Mouse (Mus musculus): ENCODE results near the gene Ahnak. TPM values are rescaled to one million over a fixed set of nuclear protein-coding genes. Genes with fewer than 3 reads are reported as not detected.
A peak's percentile ranks its signal among the peaks of the same experiment; 100 is the strongest.

The Ahnak gene
- polyA plus RNA-seq (2015; fragmentation: Nextera tagmentation; extraction: Ambion mirVana) = 1.4 and 1.6 TPM in 2 replicates

DNA sequence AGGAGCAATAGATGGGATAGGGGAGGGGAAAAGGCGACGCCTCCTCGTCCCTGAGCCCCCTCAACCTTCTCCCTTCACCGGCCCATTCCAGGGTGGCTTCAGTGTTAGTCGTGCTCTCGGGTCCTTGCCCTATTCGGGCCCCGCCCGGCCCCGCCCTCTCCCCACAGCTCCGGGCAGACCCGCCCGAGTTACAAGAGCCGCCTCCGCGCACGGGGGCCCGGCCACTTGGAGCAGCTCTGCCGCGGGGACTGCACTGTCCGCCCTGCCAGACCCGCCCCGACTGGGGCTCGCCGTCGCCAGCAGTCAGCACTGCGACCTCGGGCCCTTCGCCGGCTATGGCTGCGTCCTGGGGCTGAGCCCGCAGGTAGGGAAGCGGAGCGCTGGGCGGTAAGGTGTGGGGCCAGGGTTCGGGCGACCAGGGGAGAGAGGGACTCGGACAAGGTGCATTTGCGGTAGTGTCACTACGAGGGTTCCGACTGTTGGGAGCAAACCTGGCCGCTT is at the start of gene Ahnak:
TSS of gene Ahnak (plus strand) at position 219 of the 501 bp plus-strand sequence.
- ATAC-seq (ENCODE audit: low read depth) (peak; percentile 73), DNase-seq (peak; percentile 52)
- Histone ChIP-seq H3K4me1 (replicated peaks) (peaks cover 45% of the 10 kb centered on the region), H3K27me3 (peaks cover 63% of the 10 kb centered on the region), H3K4me2 (peak within 1 kb of the TSS; percentile 85), H3K36me3 (no peaks in the 10 kb centered on the region), H3K9me3 (replicated peaks) (no peaks in the 10 kb centered on the region), H3K9ac (peak within 1 kb of the TSS; percentile 63), H3K27ac (peak within 1 kb of the TSS; percentile 58; the same call in 1 of the 2 replicates), H3K4me3 (replicated peaks) (peak within 1 kb of the TSS; percentile 61)
- 1% methylated on average over 42 of the region's 42 CpGs for WGBS (ENCODE audit: insufficient replicate concordance)

- WGBS (ENCODE audit: insufficient replicate concordance) = 78% methylated on average over 15 of the region's 15 CpGs
- peak overlapping the region; percentile 98; the same call in 1 of the 2 replicates for H3K27ac ChIP-seq
These were observed 48.5 kb upstream of the Ahnak start for GRCm38 (mm10) chr19:8940526-8941133.

DNA sequence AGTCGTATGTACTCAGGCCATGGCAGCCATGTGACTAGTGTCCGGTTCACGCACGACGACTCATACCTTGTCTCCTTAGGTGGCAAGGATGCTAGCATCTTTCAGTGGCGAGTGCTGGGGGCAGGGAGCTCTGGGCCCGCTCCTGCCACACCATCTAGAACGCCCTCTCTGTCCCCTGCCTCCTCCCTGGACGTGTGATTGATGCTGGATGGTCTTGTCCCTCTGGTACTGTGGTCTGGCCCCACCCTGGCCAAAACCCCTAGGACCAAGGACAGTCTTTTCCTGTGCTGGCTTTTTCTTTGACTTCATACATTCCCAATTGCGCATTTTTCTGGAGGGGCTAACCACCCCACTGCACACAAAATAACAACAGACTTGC is 48.0 kb upstream of the Ahnak start:
- Histone ChIP-seq H3K9me3 (replicated peaks) (no peaks in the 10 kb centered on the region), H3K4me2 (peak overlapping the region; percentile 78), H3K36me3 (peaks cover 67% of the 10 kb centered on the region), H3K4me1 (replicated peaks) (peaks cover 50% of the 10 kb centered on the region), H3K27me3 (no peaks in the 10 kb centered on the region), H3K4me3 (replicated peaks) (peak overlapping the region; percentile 98), H3K9ac (peak overlapping the region; percentile 100), H3K27ac (peak overlapping the region; percentile 98)
- 41% methylated on average over 10 of the region's 10 CpGs for WGBS (ENCODE audit: insufficient replicate concordance)
- ATAC-seq (ENCODE audit: low read depth) (no peak; the same call in 1 of the 2 replicates), DNase-seq (no peak)

More at GRCm38 (mm10) chr19:8940526-8941133, 48.5 kb upstream of the Ahnak start:
- no peaks in the 10 kb centered on the region for H3K27me3 ChIP-seq
- H3K36me3 ChIP-seq = peaks cover 67% of the 10 kb centered on the region
- no peak for DNase-seq
- peak overlapping the region; percentile 78 for H3K4me2 ChIP-seq
- H3K9ac ChIP-seq = peak overlapping the region; percentile 100; the same call in 1 of the 2 replicates
- no peaks in the 10 kb centered on the region for H3K9me3 ChIP-seq (replicated peaks)
- H3K4me1 ChIP-seq (replicated peaks) = peaks cover 45% of the 10 kb centered on the region
- peak overlapping the region; percentile 98; the same call in 1 of the 2 replicates for H3K4me3 ChIP-seq (replicated peaks)
- no peak for ATAC-seq (ENCODE audit: low read depth)

GRCm38 (mm10) chr19:8941515-8942217 is 47.4 kb upstream of the Ahnak start, which contains the start of gene Mta2:
Mta2 (plus strand) TSS chr19:8941875.
- peak; percentile 89 for ATAC-seq (ENCODE audit: low read depth)
- Histone ChIP-seq H3K4me3 (replicated peaks) (peak within 1 kb of the TSS; percentile 98), H3K27ac (peak within 1 kb of the TSS; percentile 98), H3K4me1 (replicated peaks) (peaks cover 55% of the 10 kb centered on the region), H3K9ac (peak within 1 kb of the TSS; percentile 100), H3K36me3 (peaks cover 67% of the 10 kb centered on the region), H3K9me3 (replicated peaks) (no peaks in the 10 kb centered on the region), H3K4me2 (peak within 1 kb of the TSS; percentile 78), H3K27me3 (no peaks in the 10 kb centered on the region)
- WGBS (ENCODE audit: insufficient replicate concordance) = under 1% methylated on average over 64 of the region's 64 CpGs
- peak; percentile 91 for DNase-seq

GRCm38 (mm10) chr19:8942276-8942964 is 46.7 kb upstream of the Ahnak start:
- H3K27ac ChIP-seq = peak overlapping the region; percentile 98
- no peaks in the 10 kb centered on the region for H3K27me3 ChIP-seq
- peak overlapping the region; percentile 100 for H3K9ac ChIP-seq
- under 1% methylated on average over 46 of the region's 46 CpGs for whole genome bisulfite sequencing (ENCODE audit: insufficient replicate concordance)
- no peaks in the 10 kb centered on the region for H3K9me3 ChIP-seq (replicated peaks)
- H3K4me1 ChIP-seq (replicated peaks) = peaks cover 63% of the 10 kb centered on the region
- peaks cover 67% of the 10 kb centered on the region for H3K36me3 ChIP-seq
- peak; percentile 35 for ATAC-seq (ENCODE audit: low read depth)
- H3K4me3 ChIP-seq (replicated peaks) = peak overlapping the region; percentile 98
- no peak for DNase-seq
- peak overlapping the region; percentile 78 for H3K4me2 ChIP-seq

DNA sequence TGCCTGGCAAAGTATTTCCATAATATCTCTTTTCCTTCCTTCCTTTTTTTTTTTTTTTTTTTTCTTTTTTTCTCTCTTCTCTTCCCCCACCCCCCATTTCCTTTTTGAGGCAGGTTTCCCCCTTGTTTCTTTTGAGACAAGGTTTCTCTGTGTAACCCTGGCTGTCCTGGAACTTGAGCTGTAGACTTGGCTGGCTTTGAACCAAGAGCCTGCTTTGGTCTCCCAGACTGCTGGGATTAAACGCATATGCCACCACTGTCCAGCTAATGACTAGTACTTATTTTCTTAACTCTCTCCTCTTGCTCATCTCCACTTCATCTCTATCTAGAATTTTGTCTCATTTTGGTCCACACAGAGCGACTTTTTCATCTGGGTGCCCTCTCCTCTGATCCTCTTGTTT is 46.0 kb upstream of the Ahnak start:
- ATAC-seq (ENCODE audit: low read depth) (no peak), DNase-seq (no peak)
- Histone ChIP-seq H3K4me2 (peak overlapping the region; percentile 78), H3K27me3 (no peaks in the 10 kb centered on the region), H3K9ac (peak overlapping the region; percentile 100), H3K9me3 (replicated peaks) (no peaks in the 10 kb centered on the region), H3K4me1 (replicated peaks) (peaks cover 66% of the 10 kb centered on the region), H3K4me3 (replicated peaks) (peak overlapping the region; percentile 98), H3K36me3 (peaks cover 69% of the 10 kb centered on the region), H3K27ac (peak overlapping the region; percentile 98)
- 33% methylated on average over 2 of the region's 2 CpGs for WGBS (ENCODE audit: insufficient replicate concordance)

DNA sequence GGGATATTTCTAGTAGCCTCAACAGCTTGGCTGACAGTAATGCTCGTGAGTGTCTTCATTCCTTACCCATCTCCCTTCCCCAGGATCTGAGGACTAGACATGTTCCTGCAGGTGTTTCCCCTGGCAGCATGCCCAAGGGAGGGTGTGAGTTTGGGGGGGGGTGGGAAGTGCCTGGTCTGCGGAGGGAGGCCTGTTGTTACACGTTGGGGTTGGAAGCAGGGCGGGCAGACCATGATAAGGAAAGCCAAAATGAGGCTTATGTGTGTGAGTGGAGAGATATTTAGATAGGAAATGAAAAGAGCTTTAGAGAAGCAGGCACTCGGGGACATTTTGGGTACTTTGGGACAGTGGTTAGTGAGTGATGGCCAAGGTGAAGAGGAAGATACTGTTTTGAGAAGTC is 45.0 kb upstream of the Ahnak start:
- ATAC-seq (ENCODE audit: low read depth) (peak; percentile 49), DNase-seq (peak; percentile 54)
- peaks cover 66% of the 10 kb centered on the region for H3K4me1 ChIP-seq (replicated peaks)
- H3K9me3 ChIP-seq (replicated peaks) = no peaks in the 10 kb centered on the region
- peak overlapping the region; percentile 100 for H3K9ac ChIP-seq
- H3K36me3 ChIP-seq = peaks cover 69% of the 10 kb centered on the region
- peak overlapping the region; percentile 98 for H3K27ac ChIP-seq
- H3K27me3 ChIP-seq = no peaks in the 10 kb centered on the region
- WGBS (ENCODE audit: insufficient replicate concordance) = 6% methylated on average over 5 of the region's 5 CpGs
- H3K4me2 ChIP-seq = peak overlapping the region; percentile 78
- H3K4me3 ChIP-seq (replicated peaks) = peak overlapping the region; percentile 98

GRCm38 (mm10) chr19:8944750-8945149 is 44.3 kb upstream of the Ahnak start:
- peak overlapping the region; percentile 100 for H3K9ac ChIP-seq
- no peak for ATAC-seq (ENCODE audit: low read depth)

DNA sequence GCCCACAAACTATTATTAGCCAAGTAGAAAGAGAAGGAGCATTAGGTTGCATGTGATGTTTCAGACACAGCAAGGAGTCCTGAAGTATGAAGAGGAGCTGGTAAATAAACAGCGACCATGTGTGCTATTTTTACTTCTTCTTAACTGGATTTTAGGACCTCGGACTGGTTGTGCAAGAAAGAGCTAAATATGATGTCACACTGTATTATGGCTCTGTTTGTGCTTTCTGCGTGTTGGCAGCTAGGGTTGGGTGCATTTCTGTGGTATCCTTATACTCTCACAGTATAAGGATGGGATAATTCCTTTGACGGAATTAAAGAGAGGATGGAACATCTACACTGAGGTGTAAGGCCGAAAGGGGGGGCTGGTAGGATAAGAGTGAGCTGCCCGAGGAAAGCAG is 43.8 kb upstream of the Ahnak start:
- 67% methylated on average over 6 of the region's 6 CpGs for WGBS (ENCODE audit: insufficient replicate concordance)
- peak overlapping the region; percentile 100 for H3K9ac ChIP-seq
- DNase-seq (no peak), ATAC-seq (ENCODE audit: low read depth) (no peak)
- no peaks in the 10 kb centered on the region for H3K9me3 ChIP-seq (replicated peaks)
- peak overlapping the region; percentile 98; the same call in 1 of the 2 replicates for H3K4me3 ChIP-seq (replicated peaks)
- peaks cover 72% of the 10 kb centered on the region for H3K36me3 ChIP-seq
- peak overlapping the region; percentile 78 for H3K4me2 ChIP-seq
- H3K27ac ChIP-seq = peak overlapping the region; percentile 98
- H3K4me1 ChIP-seq (replicated peaks) = peaks cover 64% of the 10 kb centered on the region
- no peaks in the 10 kb centered on the region for H3K27me3 ChIP-seq

More at GRCm38 (mm10) chr19:8944750-8945149, 44.3 kb upstream of the Ahnak start:
- no peaks in the 10 kb centered on the region for H3K27me3 ChIP-seq
- H3K4me3 ChIP-seq (replicated peaks) = peak overlapping the region; percentile 98
- WGBS (ENCODE audit: insufficient replicate concordance) = 19% methylated on average over 5 of the region's 5 CpGs
- H3K4me2 ChIP-seq = peak overlapping the region; percentile 78
- peak; percentile 66 for DNase-seq
- H3K36me3 ChIP-seq = peaks cover 70% of the 10 kb centered on the region
- no peaks in the 10 kb centered on the region for H3K9me3 ChIP-seq (replicated peaks)
- H3K4me1 ChIP-seq (replicated peaks) = peaks cover 66% of the 10 kb centered on the region
- H3K27ac ChIP-seq = peak overlapping the region; percentile 98

- Histone ChIP-seq H3K36me3 (peaks cover 82% of the 10 kb centered on the region), H3K9me3 (replicated peaks) (no peaks in the 10 kb centered on the region), H3K4me3 (replicated peaks) (no peak overlapping the region; the same call in 1 of the 2 replicates), H3K4me1 (replicated peaks) (peaks cover 56% of the 10 kb centered on the region), H3K9ac (peak overlapping the region; percentile 30; the same call in 1 of the 2 replicates), H3K27ac (peak overlapping the region; percentile 78), H3K4me2 (peak overlapping the region; percentile 78), H3K27me3 (no peaks in the 10 kb centered on the region)
- ATAC-seq (ENCODE audit: low read depth) = peak; percentile 60
- no peak for DNase-seq
- whole genome bisulfite sequencing (ENCODE audit: insufficient replicate concordance) = 34% methylated on average over 7 of the region's 7 CpGs
These were observed 42.2 kb upstream of the Ahnak start for GRCm38 (mm10) chr19:8946929-8947328.

DNA sequence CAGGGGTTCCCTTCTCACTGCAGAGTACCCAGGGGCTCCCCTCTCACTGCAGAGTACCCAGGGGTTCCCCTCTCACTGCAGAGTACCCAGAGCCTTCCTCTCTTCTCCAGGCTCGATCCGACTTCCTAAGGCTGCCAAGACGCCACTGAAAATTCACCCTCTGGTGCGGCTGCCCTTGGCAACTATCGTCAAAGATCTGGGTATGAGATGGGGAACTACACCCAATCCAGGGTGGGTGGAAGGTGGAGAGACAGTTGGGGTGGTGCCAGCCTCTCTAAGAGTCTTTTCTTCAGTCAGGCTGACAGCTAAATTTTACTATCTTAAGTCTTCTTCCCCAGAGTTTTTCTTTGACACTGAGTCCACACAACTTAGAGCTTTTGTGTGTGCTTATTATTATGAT is 38.9 kb upstream of the Ahnak start:
- Histone ChIP-seq H3K36me3 (peaks cover 78% of the 10 kb centered on the region), H3K27ac (no peak overlapping the region), H3K4me3 (replicated peaks) (no peak overlapping the region), H3K27me3 (no peaks in the 10 kb centered on the region), H3K4me1 (replicated peaks) (peaks cover 57% of the 10 kb centered on the region), H3K9me3 (replicated peaks) (no peaks in the 10 kb centered on the region), H3K4me2 (no peak overlapping the region), H3K9ac (no peak overlapping the region)
- WGBS (ENCODE audit: insufficient replicate concordance) = 80% methylated on average over 5 of the region's 5 CpGs
- no peak for DNase-seq
- no peak for ATAC-seq (ENCODE audit: low read depth)

All from liver, embryonic 13.5 days (tissue).